Mouse (Mus musculus): Measurements from ENCODE around the gene Vps4b.

The Vps4b gene

DNA sequence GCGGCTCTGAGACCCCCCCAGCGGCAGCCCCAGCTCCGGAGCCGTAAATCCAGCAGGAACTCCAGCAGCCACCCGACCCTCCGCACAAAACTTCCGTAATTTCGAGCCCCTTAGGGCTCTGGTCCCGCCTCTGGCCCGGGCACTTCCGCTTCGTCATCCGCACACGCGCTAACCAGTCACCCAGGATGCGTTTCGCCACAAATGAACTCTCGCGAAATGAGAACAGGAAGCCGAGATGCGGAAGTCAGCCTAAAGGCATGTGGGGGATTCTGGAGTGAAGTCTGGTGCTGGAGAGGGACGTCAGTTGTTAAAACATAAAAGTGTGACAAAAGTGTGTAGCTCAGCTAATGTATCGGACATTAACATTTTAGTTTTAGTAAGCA, at the start of gene Vps4b:
Vps4b (minus strand) TSS at position 187 of the 383 bp plus-strand sequence.
- CTCF ChIA-PET: interaction anchor here (0.7 kb wide), 1 partner anchor 58 kb away, joined by 3 read pairs; no protein-coding TSS in a partner anchor

DNA sequence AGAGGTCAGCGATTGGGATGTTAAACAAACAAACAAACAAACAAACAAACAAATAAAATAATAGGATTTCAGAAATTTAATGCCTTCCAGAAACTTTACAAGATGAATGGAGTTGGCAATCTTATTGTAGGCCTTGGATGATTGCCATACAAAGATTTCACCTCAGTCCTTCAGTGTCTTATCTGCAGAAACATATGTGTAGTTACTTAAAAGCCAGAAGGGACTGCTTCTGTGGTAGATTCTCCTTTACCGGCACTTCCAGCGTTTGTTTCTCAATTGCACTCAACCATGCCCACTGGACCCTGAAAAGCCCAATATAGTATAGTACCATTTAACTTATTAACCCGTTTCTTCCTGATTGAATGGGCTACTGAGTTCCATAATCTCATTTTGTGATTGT, 32.3 kb upstream of the Vps4b start:
- CTCF ChIA-PET: no interaction called here

DNA sequence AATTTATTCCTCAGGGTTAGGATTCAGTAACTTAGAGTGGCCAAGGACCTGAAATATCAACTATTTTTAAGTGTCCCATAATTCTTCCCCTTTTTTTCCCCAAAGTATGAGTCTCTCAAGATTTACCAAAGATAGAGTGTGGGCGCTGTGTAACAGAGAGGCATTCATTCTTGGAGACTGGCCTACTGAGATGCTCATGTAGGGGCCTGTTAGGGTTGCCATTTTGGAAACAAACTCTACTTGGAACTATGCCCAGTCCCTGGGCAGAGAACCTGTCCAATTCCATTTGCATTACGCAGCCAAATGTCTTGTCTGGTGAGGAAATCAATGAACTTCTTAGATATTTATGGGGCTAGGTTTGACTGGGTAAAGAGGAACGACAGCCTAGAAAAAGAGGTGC, 25.8 kb upstream of the Vps4b start:
- CTCF ChIA-PET: no interaction called here

DNA sequence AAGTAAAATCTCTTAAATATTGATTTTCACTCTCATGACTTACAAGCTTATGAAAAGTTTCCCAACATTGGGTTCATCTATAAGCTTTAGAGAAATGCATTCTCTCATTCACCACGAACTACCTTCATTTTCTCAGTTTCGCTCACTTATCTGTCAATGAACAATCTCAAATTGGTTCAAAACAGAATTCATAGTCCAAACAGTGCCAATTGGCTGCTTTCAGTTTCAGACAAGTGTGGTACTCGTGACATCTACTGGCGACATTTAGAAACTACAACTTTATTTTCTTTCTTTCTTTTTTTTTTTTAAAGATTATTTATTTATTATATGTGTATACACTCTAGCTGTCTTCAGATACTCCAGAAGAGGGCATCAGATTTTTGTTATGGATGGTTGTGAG, 21.8 kb upstream of the Vps4b start:
- CTCF ChIA-PET: interaction anchor here (0.6 kb wide), 1 partner anchor 896 kb away, joined by 7 read pairs; no protein-coding TSS in a partner anchor

DNA sequence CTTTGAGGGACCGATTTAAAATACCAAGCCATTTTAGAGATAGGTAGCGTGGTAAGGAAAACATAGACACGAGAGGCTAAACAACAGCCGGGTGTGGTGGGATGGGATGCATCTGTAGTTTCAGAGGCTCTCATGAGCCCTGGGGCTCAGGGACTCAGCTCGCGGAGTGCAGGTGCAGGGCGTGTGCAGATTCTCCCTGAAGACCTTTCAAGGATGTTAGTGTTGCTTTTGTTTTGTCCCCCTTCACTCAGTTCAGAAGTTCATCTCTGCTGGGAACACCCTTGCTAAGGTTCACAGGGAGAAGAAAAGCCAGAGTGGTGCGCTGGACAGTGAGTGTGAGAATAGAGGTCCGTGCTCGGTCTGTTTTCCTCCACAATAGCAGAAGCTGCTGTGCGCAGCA, 20.2 kb upstream of the Vps4b start:
- CTCF ChIA-PET: no interaction called here

DNA sequence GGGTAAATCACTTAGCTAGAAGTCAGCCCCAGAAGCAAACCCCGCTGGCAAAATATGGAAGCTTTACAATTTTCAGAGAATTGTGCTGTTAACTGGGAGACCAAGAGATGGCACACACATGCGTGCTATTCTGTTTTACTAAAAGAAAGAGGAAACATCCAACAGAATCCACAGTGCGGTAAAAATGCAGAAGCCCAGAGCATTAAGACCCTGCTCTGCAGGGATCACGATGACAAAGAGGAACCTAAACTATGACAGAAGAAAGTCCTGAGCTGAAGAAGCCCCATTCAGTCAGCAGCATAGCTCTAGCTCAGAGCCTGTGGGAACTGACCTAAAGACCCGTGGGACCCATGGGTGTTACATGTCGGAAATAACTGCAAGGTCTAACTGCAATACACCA, 18.7 kb upstream of the Vps4b start:
- CTCF ChIA-PET: no interaction called here

DNA sequence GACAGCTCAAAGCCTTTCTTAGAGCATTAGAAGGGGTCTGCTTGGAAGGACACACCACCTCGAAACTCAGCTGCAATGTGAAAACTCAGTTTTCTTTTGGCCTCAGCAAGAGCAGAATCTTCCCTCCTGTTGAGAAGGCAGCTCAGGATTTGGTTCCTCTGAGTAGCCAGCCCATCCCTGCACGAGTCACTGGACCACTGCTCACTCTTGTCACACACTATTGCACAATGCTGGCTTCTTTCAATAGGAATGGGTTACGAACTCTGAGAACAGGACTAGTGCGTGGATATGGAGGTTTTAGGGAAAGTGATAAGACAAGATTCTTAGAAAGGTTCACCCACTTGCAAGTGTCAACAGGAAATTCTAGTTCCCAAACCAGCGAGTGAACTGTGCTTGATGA, 18.3 kb upstream of the Vps4b start:
- CTCF ChIA-PET: interaction anchor here (0.5 kb wide), 1 partner anchor 268 kb away, joined by 3 read pairs; no protein-coding TSS in a partner anchor

DNA sequence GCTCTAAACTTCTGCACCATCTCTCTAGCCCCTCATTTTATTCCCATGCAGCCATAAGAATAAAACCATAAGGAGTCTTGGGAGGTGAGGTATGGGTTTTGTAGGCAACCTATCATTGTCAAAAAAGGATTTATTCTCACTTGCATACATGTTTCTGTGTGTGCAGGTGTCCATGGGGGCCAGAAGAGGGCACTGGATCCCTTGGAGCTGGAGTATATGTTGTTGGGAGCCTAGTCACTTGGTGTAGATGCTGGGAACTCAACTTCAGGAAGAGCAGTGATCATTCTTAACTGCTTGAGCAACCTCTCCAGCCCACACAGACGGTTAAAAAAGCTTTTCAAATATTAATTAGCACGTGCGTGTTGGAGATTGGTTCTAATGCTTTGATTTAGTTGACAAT, 3.4 kb upstream of the Vps4b start:
- CTCF ChIA-PET: no interaction called here

DNA sequence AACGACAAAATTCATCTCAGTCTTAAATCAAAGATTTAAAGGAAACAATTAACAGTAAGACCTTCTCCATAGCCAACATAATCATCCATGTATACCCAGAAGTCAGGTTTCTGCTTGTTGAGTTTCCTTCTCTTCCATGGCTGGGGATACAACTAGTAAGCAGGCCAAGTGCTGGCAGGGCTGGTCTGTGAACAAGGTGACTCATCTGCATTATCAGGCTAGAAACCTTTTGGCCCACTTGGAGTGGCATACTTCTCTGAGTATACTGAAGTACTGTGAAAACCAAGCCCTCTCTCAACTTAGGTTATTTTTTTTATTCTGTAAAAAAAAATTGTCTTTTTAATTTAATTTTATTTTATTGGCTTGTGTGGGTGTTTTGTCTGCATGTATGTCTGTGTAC, 2.9 kb upstream of the Vps4b start:
- CTCF ChIA-PET: no interaction called here

DNA sequence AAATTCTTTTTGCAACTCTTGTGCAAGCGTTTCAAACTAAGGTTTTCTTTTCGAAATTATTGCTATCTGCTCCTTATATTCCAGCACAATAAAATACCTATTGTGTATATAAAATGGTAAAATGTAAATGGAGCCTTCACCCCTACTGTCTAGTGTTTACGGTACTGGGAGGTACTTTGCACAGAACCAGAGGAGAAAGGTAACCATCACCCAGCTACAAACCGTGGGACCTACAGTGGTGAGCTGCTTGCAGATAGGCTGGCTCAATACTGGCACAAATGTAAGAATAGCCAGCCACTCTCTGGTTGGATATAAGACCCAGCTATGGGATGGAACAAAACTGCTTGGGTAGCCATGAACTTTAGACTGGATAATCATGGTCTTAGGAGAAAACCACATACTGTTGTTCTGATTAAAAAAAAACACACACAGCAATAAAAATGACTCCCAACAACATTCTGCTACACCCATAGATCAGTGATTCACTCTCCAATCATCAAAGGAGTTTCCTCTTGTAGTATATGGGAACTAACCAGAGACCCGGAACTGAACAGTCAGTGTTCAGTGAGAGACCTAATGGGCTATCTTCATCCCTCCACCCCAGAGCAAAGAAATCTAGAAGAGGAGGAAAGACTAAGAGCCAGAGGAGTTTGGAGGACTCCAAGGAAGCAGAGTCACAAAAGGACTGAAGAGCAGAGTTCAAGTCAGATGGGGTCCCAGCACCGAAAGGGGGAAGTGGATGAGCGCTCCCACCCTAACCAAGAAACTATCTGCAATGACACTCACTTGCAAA, 655 bp upstream of the Vps4b start:
- CTCF ChIA-PET: no interaction called here

DNA sequence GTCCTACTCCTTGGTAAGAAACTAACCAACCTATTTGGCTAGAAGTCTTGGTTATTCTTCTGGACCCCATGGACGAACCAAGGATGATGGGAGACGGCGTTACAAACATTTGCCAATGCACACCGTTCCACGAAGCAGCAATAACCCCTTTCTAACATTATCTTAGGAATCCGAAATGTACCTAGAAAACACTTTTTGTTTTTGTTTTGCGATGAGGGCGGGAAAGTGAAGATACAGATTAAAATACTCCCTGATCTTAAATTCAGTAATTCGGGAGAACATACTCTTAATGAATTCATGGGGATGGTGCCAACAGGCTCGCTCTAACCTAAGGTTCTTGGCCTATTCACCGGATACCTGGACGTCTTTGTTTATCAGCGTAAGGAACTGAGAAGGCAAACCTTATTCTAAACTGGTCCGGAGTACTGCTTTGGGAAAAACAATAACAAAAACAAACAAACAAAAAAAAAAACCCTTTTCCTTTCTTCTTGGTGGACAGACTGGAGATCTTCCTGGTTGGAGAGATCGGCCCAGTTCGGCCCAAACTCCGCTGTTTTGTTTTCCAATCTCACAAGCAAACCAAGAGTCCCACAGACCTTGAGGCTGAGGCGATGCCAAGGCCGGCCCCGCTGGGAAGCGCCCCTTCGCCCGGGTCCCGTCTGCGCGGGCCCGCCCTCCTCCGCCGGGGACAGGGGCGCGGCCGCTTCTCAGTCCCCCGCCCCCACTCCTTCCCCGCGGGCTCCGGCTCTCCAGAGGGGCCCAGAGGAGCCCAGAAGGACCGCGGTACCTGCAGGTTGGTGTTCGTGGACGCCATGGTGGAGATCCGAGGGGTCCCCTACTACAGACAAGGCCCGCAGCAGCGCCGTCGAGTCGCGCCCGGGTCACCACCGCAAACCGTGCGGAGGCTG, 640 bp downstream of the Vps4b start:
- CTCF ChIA-PET: interaction anchor here (0.7 kb wide), 1 partner anchor 58 kb away, joined by 3 read pairs; no protein-coding TSS in a partner anchor

DNA sequence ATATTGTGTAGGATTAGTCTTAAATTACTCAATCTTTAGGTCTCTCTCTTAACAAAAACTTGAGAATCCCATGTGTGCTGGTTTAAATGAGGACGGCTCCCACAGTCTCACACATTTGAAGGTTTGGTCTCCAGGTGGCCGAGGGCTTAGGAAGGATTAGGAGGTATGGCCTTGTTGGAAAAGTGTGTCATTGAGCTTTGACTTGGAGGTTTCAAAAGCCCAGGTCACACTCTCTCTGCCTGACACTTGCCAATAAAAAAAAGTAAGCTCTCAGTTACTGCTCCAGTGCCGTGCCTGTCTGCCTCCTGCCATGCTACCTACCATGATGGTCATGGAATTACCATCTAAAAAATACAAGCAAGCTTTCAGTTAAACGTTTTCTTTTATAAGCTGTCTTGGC, 21.6 kb downstream of the Vps4b start:
- CTCF ChIA-PET: no interaction called here

DNA sequence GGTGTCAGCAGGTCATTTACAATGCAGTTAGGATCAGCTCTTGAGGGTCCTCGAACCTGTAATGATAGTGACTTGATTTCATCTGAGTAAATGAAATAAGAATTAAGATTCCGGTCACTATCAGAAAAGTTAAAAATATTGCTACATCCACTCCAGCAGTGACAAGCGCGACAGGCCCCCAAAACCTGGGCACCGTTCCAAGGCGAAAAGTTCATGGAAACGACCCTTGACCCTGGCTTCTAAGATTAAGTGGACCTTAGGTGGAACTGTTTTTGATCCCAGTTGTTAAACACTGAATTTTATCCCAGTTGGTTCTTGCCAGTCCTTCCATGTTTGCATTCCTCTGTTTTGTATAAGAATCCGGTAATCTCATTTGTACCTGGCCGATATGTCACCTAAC, 22.4 kb downstream of the Vps4b start:
- CTCF ChIA-PET: no interaction called here

DNA sequence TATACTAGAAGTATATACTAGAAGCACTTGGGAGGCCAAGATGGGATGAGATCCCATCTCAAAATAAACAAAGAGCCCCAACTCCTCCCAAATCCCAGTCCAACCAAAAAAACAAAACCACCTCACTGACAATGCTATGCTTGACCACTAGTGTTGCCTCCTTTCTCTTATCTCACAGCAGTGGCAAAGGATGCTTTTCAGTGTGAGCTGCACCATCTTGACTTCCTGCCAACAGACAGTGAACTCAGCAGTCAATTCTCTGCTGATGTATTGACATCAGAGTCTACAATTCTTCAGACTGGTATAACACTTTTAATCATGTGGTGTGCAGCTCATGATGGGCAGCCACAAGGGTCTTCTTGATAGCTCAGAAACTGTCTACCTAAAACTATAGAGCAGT, 27.8 kb downstream of the Vps4b start:
- CTCF ChIA-PET: no interaction called here

DNA sequence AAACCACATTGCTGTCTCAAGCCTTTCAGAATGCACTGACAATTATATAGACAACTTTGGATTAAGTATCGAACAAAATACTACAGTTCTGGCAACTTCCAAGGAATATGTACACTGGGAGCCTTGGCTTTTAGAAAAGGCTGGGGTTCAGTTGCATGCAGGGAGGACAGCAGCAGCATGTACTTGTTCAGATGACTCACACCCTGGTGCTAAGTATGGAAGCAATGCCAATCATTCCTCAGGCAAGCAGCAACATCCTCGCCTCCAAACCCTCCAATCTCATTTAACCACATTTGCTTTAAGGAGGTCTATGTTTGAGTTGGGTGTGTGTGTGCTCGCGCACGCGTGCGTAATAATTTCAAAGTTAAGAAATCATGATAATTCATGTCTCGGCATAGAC, 30.8 kb downstream of the Vps4b start:
- CTCF ChIA-PET: no interaction called here

DNA sequence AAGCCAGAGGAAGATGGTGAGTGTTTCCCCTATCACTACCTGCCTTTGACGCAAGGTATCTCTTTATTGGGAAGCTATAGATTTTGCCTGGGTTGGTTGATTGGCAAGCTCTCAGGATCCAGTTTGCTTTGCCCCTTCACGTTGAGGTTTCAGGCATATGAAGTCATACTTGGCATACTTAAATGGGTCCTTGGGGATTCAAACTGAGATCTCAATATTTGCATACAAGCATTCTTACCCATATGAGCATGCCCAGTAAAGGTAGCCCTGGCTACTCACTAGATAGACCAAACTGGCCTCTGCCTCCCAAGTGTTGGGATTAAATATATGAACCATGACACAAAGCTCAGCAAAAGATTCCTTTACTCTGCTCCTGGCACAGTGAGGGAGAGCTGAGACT, 31.7 kb downstream of the Vps4b start:
- CTCF ChIA-PET: no interaction called here

DNA sequence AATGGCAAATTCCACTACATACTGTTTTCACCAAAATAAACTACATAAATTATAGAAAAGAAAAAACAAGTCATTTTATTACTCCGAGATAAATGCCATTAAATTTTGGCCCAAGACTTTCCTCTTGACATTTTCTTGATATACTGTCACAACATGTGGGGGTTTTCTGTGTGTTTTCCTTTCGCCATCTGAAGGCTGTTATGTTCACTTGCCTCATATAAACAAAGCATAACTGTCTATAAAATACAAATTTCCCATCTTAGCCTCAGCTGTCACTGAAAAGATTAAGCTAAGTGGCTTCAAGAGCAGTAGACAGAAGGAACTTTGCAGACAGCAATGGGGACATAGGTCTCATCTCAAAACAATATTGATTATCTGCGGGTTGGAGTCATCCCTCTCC, 32.2 kb downstream of the Vps4b start:
- CTCF ChIA-PET: no interaction called here

DNA sequence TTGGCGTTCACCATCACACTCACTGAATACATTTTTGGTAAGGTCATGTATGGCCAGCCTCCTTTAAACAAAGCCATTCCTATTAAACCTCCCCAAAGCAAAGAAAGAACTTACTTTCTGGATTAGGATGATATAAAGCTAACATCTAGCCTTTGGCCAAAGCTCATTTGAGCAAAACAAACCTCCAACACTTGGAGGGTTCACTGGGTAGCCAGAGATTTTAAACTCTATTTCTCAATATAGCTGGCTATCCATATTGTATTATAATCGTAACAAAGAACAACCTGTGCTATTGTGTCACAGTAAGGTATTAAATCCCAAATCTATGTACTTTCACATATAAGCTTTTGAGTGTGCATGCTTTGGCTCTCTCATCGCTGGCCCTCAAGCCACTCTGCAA, 35.8 kb downstream of the Vps4b start:
- CTCF ChIA-PET: interaction anchor here (0.7 kb wide), 1 partner anchor 492 kb away, joined by 3 read pairs; no protein-coding TSS in a partner anchor

DNA sequence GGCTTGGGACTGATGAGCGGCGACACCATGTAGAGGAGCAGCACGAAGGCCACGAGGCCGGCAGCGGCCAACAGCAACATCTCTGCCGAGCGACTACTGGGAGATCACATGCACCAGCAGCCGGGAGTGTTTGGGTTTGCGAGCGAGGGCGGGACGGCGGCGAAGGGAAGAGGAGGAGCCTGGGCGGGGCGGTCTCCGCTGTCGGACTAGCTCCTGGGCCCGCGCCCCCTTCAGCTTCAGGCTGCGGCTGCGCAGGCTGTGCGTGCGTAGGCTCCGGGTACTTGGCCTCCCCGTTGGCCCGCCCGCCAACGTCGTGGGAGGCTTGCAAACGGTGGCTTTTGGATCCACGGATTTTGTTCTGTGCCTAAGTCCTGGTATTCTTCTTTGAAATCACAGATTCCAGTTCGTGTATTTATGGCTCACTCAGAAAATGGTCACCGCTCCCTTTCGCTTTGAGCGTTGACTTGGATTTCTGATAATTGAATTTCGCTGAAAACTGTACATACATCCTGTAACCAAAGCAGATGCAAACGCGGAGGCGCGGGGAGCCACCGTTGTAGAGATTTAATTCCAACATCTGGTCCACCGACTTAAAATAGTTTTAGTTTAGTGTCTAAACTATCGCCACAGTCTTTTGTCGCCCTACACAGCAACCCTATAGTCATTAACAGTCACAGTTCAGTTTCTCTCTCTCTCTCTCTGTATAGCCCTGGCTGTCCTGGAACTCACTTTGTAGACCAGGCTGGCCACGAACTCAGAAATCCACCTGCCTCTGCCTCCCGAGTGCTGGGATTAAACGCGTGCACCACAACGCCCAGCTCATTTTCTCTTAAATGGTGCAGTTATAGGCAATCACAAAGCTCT, 36.7 kb downstream of the Vps4b start, which contains the start of gene Kdsr:
Kdsr (minus strand) TSS at position 156 of the 864 bp plus-strand sequence.
- CTCF ChIA-PET: interaction anchor here (0.7 kb wide), 1 partner anchor 491 kb away, joined by 3 read pairs; no protein-coding TSS in a partner anchor

DNA sequence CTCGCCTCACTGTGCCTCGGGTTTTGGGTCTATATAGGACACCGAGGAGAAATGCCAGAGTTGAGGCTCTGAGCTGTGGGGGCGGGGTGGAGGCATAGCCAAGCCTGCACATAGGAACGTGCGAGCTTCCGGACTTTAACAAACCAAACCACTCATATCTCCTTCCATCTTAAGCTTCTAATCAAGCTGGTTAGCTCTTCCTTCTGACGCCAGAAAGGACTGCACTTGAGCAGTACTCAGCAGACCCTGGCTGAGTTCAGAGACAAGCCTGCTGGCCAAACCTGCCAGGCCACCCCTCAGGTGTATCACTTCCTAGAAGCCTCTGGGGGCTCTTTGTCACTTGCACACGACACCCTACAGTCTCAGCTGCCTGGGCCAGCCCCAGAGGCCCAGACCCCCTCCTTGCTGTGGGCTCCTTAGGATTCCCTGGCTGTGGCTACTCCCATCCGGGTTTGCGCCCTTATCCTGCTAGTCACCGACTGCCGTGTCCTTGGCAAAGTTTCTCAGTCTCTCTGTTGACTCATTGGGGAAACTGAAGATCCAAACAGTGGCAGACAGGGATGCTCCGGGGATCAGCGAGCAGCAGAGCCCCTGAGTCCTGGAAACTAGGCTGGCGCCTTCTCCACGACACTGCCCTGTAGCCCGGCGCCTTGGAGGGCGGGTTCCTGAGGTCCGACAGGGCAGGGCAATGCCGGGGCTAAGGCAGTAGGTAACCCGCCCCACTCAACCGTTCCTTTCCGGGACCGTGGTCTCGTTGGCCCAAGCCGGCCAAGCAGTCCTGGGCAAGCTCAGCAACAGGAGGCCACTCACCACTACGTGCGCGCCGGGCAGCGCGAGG, 37.6 kb downstream of the Vps4b start:
- CTCF ChIA-PET: no interaction called here

DNA sequence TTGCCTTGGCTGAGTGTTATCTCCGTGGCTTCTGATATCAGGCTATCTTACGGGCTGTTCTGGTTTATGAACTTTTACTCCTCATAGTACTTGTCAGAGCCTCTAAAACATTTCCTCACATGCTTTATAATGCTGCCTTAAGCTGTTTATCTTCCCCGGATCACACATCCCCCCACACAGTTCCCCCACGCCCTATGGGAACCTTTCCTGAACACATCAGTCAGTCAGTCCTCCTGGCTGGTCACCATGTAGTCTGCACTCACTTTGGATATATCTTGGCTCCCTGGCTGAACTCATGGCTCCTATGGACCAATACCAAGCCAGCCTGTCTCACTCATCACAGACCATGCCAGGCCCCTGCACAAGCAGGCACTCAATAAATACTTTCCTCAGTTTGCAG, 39.9 kb downstream of the Vps4b start:
- CTCF ChIA-PET: no interaction called here

All from spleen, embryonic (tissue).